Mouse (Mus musculus) heart, postnatal 0 days (tissue): Measurements from ENCODE around the gene Tmem107. TPM values are rescaled to one million over a fixed set of nuclear protein-coding genes. Genes with fewer than 3 reads are reported as not detected.

ENCODE experiments used
- ATAC-seq: fragments of 200-750 bp; cut with Nextera tagmentation; 2 replicates; pipeline ENCODE4 v1.8.0; 2017; ENCODE audit warnings: low read depth, moderate number of reproducible peaks, moderate library complexity; ENCODE audit not compliant: insufficient read depth
- DNase-seq: peaks from one replicate; pipeline ENCODE4 v3.0.0-alpha.2; 2016; ENCODE audit warnings: low spot score
- H3K27ac ChIP-seq: fragments of 300-500 bp; sonication (generic); 2 replicates; pipeline ENCODE4 v1.5.1; 2014; ENCODE audit warnings: low read depth, mild to moderate bottlenecking
- H3K27me3 ChIP-seq: fragments of 300-500 bp; sonication (generic); 2 replicates; pipeline ENCODE4 v1.6.1; 2014; ENCODE audit warnings: low read length, mixed read lengths; ENCODE audit not compliant: control insufficient read depth, insufficient read depth
- H3K36me3 ChIP-seq: fragments of 300-500 bp; sonication (generic); replicated peaks from 2 replicates; pipeline ENCODE4 v1.6.1; 2014; ENCODE audit warnings: low read length, mixed read lengths; ENCODE audit not compliant: control insufficient read depth, insufficient read depth
- H3K4me1 ChIP-seq: fragments of 300-500 bp; sonication (generic); 2 replicates; pipeline ENCODE4 v1.6.1; 2014; ENCODE audit warnings: antibody characterized with exemption; ENCODE audit not compliant: control insufficient read depth, insufficient read depth
- H3K4me2 ChIP-seq: fragments of 300-500 bp; sonication (generic); 2 replicates; pipeline ENCODE4 v1.6.1; 2014; ENCODE audit warnings: low read depth, mild to moderate bottlenecking, low read length, moderate library complexity
- H3K4me3 ChIP-seq: fragments of 300-500 bp; sonication (generic); 2 replicates; pipeline ENCODE4 v1.5.1; 2014; ENCODE audit warnings: low read depth, low read length
- H3K9ac ChIP-seq: fragments of 300-500 bp; sonication (generic); replicated peaks from 2 replicates; pipeline ENCODE4 v1.6.1; 2014; ENCODE audit warnings: low read depth, low read length, mixed read lengths
- H3K9me3 ChIP-seq: fragments of 300-500 bp; sonication (generic); replicated peaks from 2 replicates; pipeline ENCODE4 v1.6.1; 2016; ENCODE audit warnings: low read length; ENCODE audit not compliant: control insufficient read depth
- CTCF ChIP-seq: IDR thresholded peaks from 2 replicates; pipeline ENCODE4 v1.5.1; 2016; ENCODE audit warnings: antibody characterized with exemption, control low read depth, low read depth
- EP300 ChIP-seq: IDR thresholded peaks from 2 replicates; pipeline ENCODE4 v1.6.1; 2016; ENCODE audit warnings: antibody characterized with exemption, low read depth
- WGBS: fragments of 180-500 bp; shearing (Covaris S2); extraction: QIAGEN DNeasy Blood & Tissue Kit; methylation state at CpG from one replicate; pipeline ENCODE4 v1.1.7; 2014; 5-methylcytosine and 5-hydroxymethylcytosine counted together
- polyA plus RNA-seq: library from polyadenylated mRNA; unstranded; fragments of >200 nt; fragmentation: Nextera tagmentation; extraction: Ambion mirVana; gene quantifications from 2 replicates; pipeline ENCODE4 v1.2.1, GENCODE M21; 2015
- total RNA-seq: library from RNA; depleted of rRNA; stranded (reverse); fragments of >200 nt; gene quantifications from 2 replicates; pipeline ENCODE4 v1.2.3, GENCODE M21; 2014; ENCODE audit warnings: low replicate concordance

The Tmem107 gene
- total and polyA plus RNA-seq, 2 experiments from 2014 or later: 10.9 to 18.3 TPM

DNA sequence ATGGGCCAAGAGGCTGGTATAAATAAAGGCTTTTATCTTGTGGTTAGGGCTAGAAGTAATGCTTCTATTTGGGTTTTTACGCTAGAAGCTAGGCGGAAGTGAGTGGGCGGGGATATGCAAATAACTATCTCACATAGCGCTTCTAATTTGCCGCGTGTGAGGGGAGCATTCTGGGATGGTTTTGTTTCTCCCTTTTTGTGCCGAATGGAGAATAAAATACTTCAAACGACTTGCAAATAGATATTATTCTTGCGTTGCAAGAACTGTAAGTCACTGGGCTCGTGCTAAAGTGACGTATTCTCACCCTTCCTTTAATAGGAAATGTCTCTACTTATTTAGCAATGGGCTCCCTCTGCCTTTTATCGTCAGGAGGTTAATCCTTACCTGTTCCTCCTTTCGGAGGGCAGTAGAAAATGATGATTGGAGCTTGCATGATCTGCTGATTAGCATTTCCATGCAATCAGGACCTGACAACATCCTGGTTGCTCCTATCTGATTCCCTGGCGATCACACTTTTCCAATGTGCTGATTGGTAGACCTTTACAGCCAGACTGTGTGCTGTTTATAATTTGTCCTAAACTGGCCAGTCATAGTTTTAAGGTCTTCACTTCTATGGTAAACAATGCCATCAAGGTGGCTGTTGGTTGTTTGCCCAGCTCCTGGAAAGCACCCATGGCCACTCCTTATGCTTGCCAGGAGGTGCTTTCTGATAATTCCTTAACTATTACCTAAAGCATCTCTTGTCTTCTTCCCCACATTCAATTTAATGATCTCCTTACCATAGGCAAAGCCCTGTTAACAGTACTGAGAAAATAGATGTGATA lies 2.7 kb downstream of the Tmem107 start:
- TF ChIP-seq CTCF (no peak), EP300 (peak; percentile 81)
- peak; percentile 91 for DNase-seq
- no peaks in the 10 kb centered on the region for H3K36me3 ChIP-seq
- under 1% methylated on average over 14 of the region's 14 CpGs for WGBS
- no peaks in the 10 kb centered on the region for H3K9me3 ChIP-seq
- peak overlapping the region; percentile 33 for H3K4me3 ChIP-seq
- peak overlapping the region; percentile 68 for H3K9ac ChIP-seq
- peak overlapping the region; percentile 93 for H3K27ac ChIP-seq
- H3K4me1 ChIP-seq: peaks cover 14% of the 10 kb centered on the region; the same call in 1 of the 2 replicates
- peak overlapping the region; percentile 58 for H3K4me2 ChIP-seq
- H3K27me3 ChIP-seq: no peaks in the 10 kb centered on the region
- peak; percentile 65 for ATAC-seq

DNA sequence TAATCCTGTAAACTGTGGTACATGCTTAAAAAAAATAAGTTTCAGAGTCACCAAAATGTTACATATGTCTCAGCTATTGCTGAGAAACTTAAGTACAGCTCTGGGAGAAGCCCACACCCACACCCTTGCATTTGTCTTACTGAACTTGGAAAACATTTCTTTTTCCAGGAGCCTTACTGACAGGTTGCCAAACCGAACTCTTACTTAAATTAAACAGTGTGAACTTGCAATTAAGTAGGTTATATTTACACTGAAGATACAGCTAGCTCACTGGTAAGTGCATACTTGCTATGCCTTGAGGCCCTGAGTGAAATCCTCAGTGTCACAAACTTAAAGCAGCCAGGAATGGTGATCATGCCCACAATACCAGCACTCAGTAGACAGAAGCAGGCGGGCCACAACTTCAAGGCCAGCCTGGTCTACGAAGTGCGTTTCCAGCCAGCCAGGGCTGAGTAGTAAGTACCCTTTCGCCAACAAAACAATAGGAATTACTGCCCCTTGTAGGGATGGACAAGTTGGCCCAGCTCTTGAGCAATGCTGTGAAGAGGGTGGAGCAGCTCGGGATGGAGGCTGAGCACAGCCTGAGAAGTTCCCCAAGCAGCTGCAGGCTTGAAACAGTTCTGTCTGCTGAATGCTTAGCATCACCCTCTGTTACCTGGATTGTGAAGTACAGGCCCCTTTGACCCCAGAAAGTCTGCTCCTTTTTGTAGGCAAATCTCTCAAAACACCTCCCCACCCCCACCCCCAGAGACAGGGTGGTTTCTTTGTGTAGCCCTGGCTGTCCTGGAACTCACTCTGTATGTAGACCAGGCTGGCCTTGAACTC lies 3.6 kb downstream of the Tmem107 start:
- ATAC-seq: no peak
- no peak overlapping the region for H3K9ac ChIP-seq

DNA sequence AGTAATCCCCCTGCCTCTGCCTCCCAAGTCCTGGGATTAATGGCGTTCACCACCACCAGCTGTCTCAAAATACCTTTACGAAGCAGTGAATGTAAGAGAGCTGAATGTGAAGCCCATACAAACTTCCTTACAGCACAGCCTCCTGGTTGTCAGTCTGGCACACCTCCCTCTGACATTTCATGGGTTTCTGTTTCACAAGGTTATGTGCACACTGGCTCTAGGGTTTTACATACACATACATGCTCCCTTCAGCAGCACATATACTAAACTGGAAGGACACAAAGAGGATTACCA lies 4.1 kb downstream of the Tmem107 start:
- Histone ChIP-seq H3K27ac (no peak overlapping the region; the same call in 1 of the 2 replicates), H3K4me3 (no peak overlapping the region), H3K9me3 (no peaks in the 10 kb centered on the region), H3K4me2 (no peak overlapping the region), H3K36me3 (no peaks in the 10 kb centered on the region), H3K27me3 (no peaks in the 10 kb centered on the region), H3K9ac (no peak overlapping the region), H3K4me1 (peaks cover 14% of the 10 kb centered on the region; the same call in 1 of the 2 replicates)
- DNase-seq (no peak), ATAC-seq (no peak)
- WGBS: 55% methylated on average over 2 of the region's 2 CpGs
- TF ChIP-seq CTCF: no peak
- TF ChIP-seq EP300: no peak

More for the DNA sequence above, 3.6 kb downstream of the Tmem107 start:
- TF ChIP-seq CTCF (no peak), EP300 (no peak)
- no peaks in the 10 kb centered on the region for H3K9me3 ChIP-seq
- peaks cover 14% of the 10 kb centered on the region; the same call in 1 of the 2 replicates for H3K4me1 ChIP-seq
- H3K36me3 ChIP-seq: no peaks in the 10 kb centered on the region
- no peak overlapping the region for H3K4me3 ChIP-seq
- peak; percentile 29 for DNase-seq
- H3K27ac ChIP-seq: peak overlapping the region; percentile 93
- H3K27me3 ChIP-seq: no peaks in the 10 kb centered on the region
- 49% methylated on average over 6 of the region's 6 CpGs for WGBS
- H3K4me2 ChIP-seq: no peak overlapping the region

DNA sequence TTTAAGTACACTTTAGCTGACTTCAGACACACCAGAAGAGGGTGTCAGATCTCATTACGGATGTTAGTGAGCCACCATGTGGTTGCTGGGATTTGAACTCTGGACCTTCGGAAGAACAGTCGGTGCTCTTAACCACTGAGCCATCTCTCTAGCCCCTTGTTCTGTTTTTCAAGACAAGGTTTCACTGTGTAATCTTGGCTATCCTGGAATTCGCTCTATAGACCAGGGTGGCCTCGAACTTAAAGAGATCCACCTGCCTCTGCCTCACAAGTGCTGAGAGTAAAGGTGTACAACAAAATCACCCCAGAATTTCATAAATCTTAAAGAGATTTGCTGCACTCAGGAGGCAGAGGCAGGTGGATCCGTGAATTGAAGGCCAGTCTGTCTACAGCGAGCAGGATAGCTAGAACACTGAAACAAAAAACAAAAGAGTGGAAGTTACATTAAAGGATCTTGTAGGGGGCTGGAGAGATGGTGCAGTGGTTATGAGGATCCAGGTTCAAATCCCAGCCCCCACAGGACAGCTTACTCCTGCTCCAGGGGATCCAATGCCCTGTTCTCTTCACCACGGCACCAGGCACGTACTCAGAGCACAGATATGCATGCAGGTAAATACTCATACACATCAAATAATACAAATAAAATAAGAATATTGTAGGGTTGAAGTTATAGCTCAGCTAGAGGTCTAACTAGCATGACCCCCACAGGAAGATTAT lies 5.3 kb downstream of the Tmem107 start:
- TF ChIP-seq CTCF: no peak
- TF ChIP-seq EP300: no peak
- H3K36me3 ChIP-seq: no peaks in the 10 kb centered on the region

DNA sequence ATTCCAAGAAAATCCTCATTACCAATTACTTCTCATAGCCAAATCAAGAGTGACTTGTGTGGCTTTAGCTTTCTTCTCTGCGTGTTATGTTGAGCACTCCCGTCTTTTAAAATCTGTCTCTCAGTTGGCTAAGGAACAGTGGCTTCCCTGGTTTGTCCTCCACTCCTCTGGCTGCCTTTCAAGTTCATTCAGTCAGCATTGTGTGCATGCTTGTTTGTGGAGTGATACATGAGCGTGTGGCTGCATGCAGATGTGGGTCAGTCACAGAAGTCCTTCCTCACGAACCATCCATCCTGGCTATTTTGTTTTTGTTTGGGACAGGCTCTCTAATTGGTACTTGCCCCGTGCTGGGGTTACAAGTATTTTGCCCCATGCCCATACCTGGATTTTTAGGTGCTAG lies 6.0 kb downstream of the Tmem107 start:
- DNase-seq: no peak
- Histone ChIP-seq H3K27ac (peak overlapping the region; percentile 34), H3K4me2 (no peak overlapping the region), H3K4me1 (peaks cover 9% of the 10 kb centered on the region; the same call in 1 of the 2 replicates), H3K27me3 (no peaks in the 10 kb centered on the region), H3K4me3 (no peak overlapping the region), H3K9ac (no peak overlapping the region), H3K9me3 (no peaks in the 10 kb centered on the region), H3K36me3 (no peaks in the 10 kb centered on the region)
- no peak for TF ChIP-seq CTCF
- no peak for TF ChIP-seq EP300
- 49% methylated on average over 5 of the region's 5 CpGs for WGBS
- ATAC-seq: no peak

More for the DNA sequence above, 5.3 kb downstream of the Tmem107 start:
- Histone ChIP-seq H3K9ac (no peak overlapping the region; the same call in 1 of the 2 replicates), H3K4me3 (no peak overlapping the region), H3K4me2 (no peak overlapping the region), H3K4me1 (peaks cover 14% of the 10 kb centered on the region; the same call in 1 of the 2 replicates), H3K9me3 (no peaks in the 10 kb centered on the region), H3K27me3 (no peaks in the 10 kb centered on the region), H3K27ac (peak overlapping the region; percentile 34)
- 61% methylated on average over 8 of the region's 9 CpGs for WGBS
- ATAC-seq (no peak), DNase-seq (peak; percentile 4)
